Mouse (Mus musculus) forebrain, postnatal 0 days (tissue): ENCODE data around the gene Zbtb17. TPM values are rescaled to one million over a fixed set of nuclear protein-coding genes. Genes with fewer than 3 reads are reported as not detected.

Experiments used
- ATAC-seq: fragments of 200-750 bp; cut with Nextera tagmentation; 2 replicates; pipeline ENCODE4 v1.8.0; 2017; ENCODE audit warnings: mild to moderate bottlenecking, moderate library complexity
- DNase-seq: peaks from one replicate; pipeline ENCODE4 v3.0.0-alpha.2; 2015
- H3K27ac ChIP-seq: fragments of 300-500 bp; sonication (generic); 2 replicates; pipeline ENCODE4 v1.5.1; 2014; ENCODE audit warnings: low read depth, mild to moderate bottlenecking, antibody characterized with exemption, low read length, moderate library complexity, mixed read lengths
- H3K27me3 ChIP-seq: fragments of 300-500 bp; sonication (generic); 2 replicates; pipeline ENCODE4 v1.6.1; 2014; ENCODE audit warnings: mild to moderate bottlenecking, low read length, mixed read lengths; ENCODE audit not compliant: insufficient read depth
- H3K36me3 ChIP-seq: fragments of 300-500 bp; sonication (generic); 2 replicates; pipeline ENCODE4 v1.6.1; 2014; ENCODE audit warnings: mild to moderate bottlenecking, moderate library complexity; ENCODE audit not compliant: insufficient read depth
- H3K4me1 ChIP-seq: fragments of 300-500 bp; sonication (generic); 2 replicates; pipeline ENCODE4 v1.6.1; 2014; ENCODE audit warnings: antibody characterized with exemption; ENCODE audit not compliant: insufficient read depth
- H3K4me2 ChIP-seq: fragments of 300-500 bp; sonication (generic); 2 replicates; pipeline ENCODE4 v1.6.1; 2014; ENCODE audit warnings: low read depth, mild to moderate bottlenecking, moderate library complexity
- H3K4me3 ChIP-seq: fragments of 300-500 bp; sonication (generic); 2 replicates; pipeline ENCODE4 v1.5.1; 2014; ENCODE audit warnings: low read depth, low read length, mixed read lengths
- H3K9ac ChIP-seq: fragments of 300-500 bp; sonication (generic); 2 replicates; pipeline ENCODE4 v1.6.1; 2014; ENCODE audit warnings: mild to moderate bottlenecking
- H3K9me3 ChIP-seq: fragments of 300-500 bp; sonication (generic); 2 replicates; pipeline ENCODE4 v1.6.1; 2016; ENCODE audit warnings: low read length
- CTCF ChIP-seq: sonication (generic); IDR thresholded peaks from 2 replicates; pipeline ENCODE4 v1.5.1; 2016; ENCODE audit warnings: antibody characterized with exemption, control low read depth, low read depth
- WGBS: fragments of 180-500 bp; shearing (Covaris S2); extraction: QIAGEN DNeasy Blood & Tissue Kit; methylation state at CpG from one replicate; pipeline ENCODE4 v1.1.7; 2014; 5-methylcytosine and 5-hydroxymethylcytosine counted together
- polyA plus RNA-seq: library from polyadenylated mRNA; unstranded; fragments of >200 nt; fragmentation: Nextera tagmentation; extraction: Ambion mirVana; gene quantifications from 2 replicates; pipeline ENCODE4 v1.2.1, GENCODE M21; 2015
- total RNA-seq: library from RNA; depleted of rRNA; stranded (reverse); fragments of >200 nt; gene quantifications from 2 replicates; pipeline ENCODE4 v1.2.3, GENCODE M21; 2014

The Zbtb17 gene
- total and polyA plus RNA-seq, 2 experiments from 2014 or later: 32.8 to 42.1 TPM

DNA sequence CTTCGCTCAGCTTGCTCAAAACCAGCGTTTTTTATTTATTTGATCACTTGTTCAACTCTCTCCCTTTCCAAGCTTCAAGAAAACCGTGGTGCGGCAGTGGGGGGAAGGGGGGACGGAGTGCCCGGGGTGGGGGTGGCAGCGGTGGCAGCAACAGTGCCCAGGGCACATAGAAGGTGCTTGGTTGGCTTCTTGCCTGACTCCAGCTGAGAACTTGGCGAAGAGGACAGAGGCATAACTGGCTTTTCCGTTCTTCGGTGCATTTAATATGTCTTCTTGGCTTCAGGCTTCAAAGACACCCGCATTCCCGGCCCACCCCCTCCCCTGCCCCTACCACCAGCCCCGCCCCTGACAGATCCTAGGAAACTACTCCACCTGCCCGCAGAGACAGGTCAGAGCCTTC, 11.8 kb upstream of the Zbtb17 start:
- no peak overlapping the region for H3K4me2 ChIP-seq
- DNase-seq (no peak), ATAC-seq (no peak)
- WGBS: 64% methylated on average over 14 of the region's 14 CpGs
- H3K27me3 ChIP-seq: no peaks in the 10 kb centered on the region
- no peak overlapping the region for H3K4me3 ChIP-seq
- H3K4me1 ChIP-seq: no peaks in the 10 kb centered on the region
- no peaks in the 10 kb centered on the region for H3K9me3 ChIP-seq
- TF ChIP-seq CTCF: no peak
- H3K27ac ChIP-seq: no peak overlapping the region
- H3K9ac ChIP-seq: no peak overlapping the region
- H3K36me3 ChIP-seq: no peaks in the 10 kb centered on the region

GRCm38 (mm10) chr4:141433191-141433590, 11.3 kb upstream of the Zbtb17 start:
- no peak for TF ChIP-seq CTCF
- Histone ChIP-seq H3K27ac (no peak overlapping the region), H3K36me3 (no peaks in the 10 kb centered on the region), H3K9me3 (no peaks in the 10 kb centered on the region), H3K4me3 (no peak overlapping the region), H3K27me3 (no peaks in the 10 kb centered on the region), H3K4me1 (no peaks in the 10 kb centered on the region), H3K4me2 (no peak overlapping the region), H3K9ac (no peak overlapping the region)
- WGBS: 80% methylated on average over 18 of the region's 18 CpGs
- no peak for DNase-seq
- no peak for ATAC-seq

DNA sequence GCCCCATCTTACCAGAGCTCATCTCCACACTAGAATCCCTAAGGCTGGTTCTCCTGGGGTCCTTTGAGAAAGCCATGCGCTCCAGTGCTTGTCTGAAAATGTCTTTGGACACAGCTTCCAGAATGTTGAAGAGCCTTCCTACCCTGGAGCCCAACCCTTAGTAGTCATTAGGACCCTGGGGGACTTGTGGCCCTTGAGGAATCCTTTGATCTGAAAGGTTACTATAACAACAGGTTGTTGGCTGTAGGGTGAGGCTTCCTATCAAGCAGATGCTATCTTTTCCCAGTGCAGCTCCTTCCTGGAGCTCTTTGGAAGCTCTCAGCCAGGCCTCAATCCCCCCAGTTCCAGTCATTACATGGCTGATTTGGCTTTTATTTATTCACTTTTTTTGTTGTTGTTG, 8.5 kb upstream of the Zbtb17 start, which contains the start of gene Srarp:
Gene Srarp (minus strand): TSS at position 132 of the 400 bp plus-strand sequence.
- no peak for ATAC-seq
- no peaks in the 10 kb centered on the region for H3K36me3 ChIP-seq
- no peak within 1 kb of the TSS for H3K27ac ChIP-seq
- no peak for DNase-seq
- no peaks in the 10 kb centered on the region for H3K9me3 ChIP-seq
- H3K4me2 ChIP-seq: no peak within 1 kb of the TSS
- H3K27me3 ChIP-seq: no peaks in the 10 kb centered on the region
- H3K9ac ChIP-seq: no peak within 1 kb of the TSS
- no peak within 1 kb of the TSS for H3K4me3 ChIP-seq
- WGBS: 88% methylated on average over 1 of the region's 1 CpGs
- no peaks in the 10 kb centered on the region for H3K4me1 ChIP-seq
- no peak for TF ChIP-seq CTCF

GRCm38 (mm10) chr4:141439083-141439803, 5.2 kb upstream of the Zbtb17 start:
- no peaks in the 10 kb centered on the region for H3K27me3 ChIP-seq
- no peak overlapping the region for H3K4me2 ChIP-seq
- H3K27ac ChIP-seq: no peak overlapping the region
- ATAC-seq (no peak), DNase-seq (no peak)
- H3K4me1 ChIP-seq: 0 out of 2 replicates have a peak, but pooled peaks cover 2% of the 10 kb centered on the region
- no peaks in the 10 kb centered on the region for H3K36me3 ChIP-seq
- H3K9ac ChIP-seq: no peak overlapping the region
- H3K9me3 ChIP-seq: no peaks in the 10 kb centered on the region
- 85% methylated on average over 12 of the region's 12 CpGs for WGBS
- no peak for TF ChIP-seq CTCF
- no peak overlapping the region for H3K4me3 ChIP-seq

DNA sequence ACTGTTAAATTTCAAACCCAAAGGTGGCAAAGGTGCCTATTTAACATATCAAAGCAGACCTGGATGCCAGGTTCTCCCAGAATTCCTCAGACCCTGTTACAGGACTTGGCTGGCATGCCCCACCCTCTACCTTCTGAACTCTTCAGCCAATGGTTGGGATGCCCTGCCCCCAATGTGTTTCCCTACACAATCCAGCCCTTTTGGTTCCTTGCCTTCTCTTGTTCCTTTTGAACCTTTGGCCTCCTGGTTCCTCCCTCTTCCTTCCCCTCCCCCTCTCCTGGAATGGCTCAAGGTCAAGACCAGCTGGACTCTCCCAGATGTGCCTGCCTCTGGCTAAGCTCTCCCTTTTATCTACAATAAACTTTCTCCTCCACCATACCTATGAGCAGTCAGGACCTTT, 3.6 kb upstream of the Zbtb17 start:
- H3K4me2 ChIP-seq: no peak overlapping the region
- H3K4me3 ChIP-seq: no peak overlapping the region
- H3K27me3 ChIP-seq: no peaks in the 10 kb centered on the region
- H3K36me3 ChIP-seq: no peaks in the 10 kb centered on the region
- no peak overlapping the region for H3K27ac ChIP-seq
- ATAC-seq (no peak), DNase-seq (no peak)
- TF ChIP-seq CTCF: no peak
- no peaks in the 10 kb centered on the region for H3K9me3 ChIP-seq
- H3K9ac ChIP-seq: no peak overlapping the region
- H3K4me1 ChIP-seq: peaks cover 10% of the 10 kb centered on the region

GRCm38 (mm10) chr4:141443641-141444429, 619 bp upstream of the Zbtb17 start:
- Histone ChIP-seq H3K4me2 (peak overlapping the region; percentile 71), H3K27me3 (no peaks in the 10 kb centered on the region), H3K36me3 (peaks cover 20% of the 10 kb centered on the region), H3K27ac (no peak overlapping the region), H3K9me3 (no peaks in the 10 kb centered on the region), H3K4me3 (peak overlapping the region; percentile 97), H3K4me1 (peaks cover 12% of the 10 kb centered on the region), H3K9ac (0 out of 2 replicates have a peak overlapping the region, but pooled peaks have one; percentile 95)
- ATAC-seq (no peak), DNase-seq (no peak)
- WGBS: 55% methylated on average over 11 of the region's 11 CpGs
- no peak for TF ChIP-seq CTCF

DNA sequence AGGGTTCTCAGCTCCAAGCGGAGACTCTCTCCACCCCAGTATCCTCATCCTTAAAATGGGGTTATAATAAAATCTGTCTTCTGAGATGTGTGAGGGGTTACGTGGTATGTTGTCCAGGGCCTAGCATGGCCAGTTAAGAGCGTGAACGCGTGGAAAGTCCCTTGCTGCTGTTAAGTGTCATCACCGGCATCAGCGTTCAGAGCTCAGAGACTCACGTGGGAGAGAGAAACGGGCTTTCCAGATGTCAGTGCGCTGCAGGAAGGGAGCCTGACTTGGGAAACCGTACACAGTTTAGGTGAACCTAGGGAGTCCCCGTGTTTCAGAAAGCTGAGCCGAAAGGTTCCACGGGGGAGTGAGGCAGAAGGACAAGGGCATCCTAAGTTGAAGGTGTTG, 870 bp downstream of the Zbtb17 start:
- no peaks in the 10 kb centered on the region for H3K9me3 ChIP-seq
- H3K4me3 ChIP-seq: peak overlapping the region; percentile 97
- DNase-seq (no peak), ATAC-seq (peak; percentile 23; the same call in 1 of the 2 replicates)
- H3K9ac ChIP-seq: peak overlapping the region; percentile 95
- H3K4me2 ChIP-seq: peak overlapping the region; percentile 71
- H3K36me3 ChIP-seq: peaks cover 28% of the 10 kb centered on the region
- H3K4me1 ChIP-seq: peaks cover 12% of the 10 kb centered on the region
- 14% methylated on average over 14 of the region's 14 CpGs for WGBS
- no peak for TF ChIP-seq CTCF
- 0 out of 2 replicates have a peak overlapping the region, but pooled peaks have one; percentile 83 for H3K27ac ChIP-seq
- no peaks in the 10 kb centered on the region for H3K27me3 ChIP-seq
